Mouse (Mus musculus) bone marrow macrophage, adult 2 months (primary cell): ENCODE measurements around the gene Ino80e.

ENCODE experiments used
- CTCF ChIP-seq: IDR thresholded peaks from 2 replicates; pipeline ENCODE4 v1.5.1; 2012; ENCODE audit warnings: low read depth, mild to moderate bottlenecking, low read length, moderate library complexity
- POLR2A ChIP-seq: IDR thresholded peaks from 2 replicates; pipeline ENCODE4 v1.6.1; 2012; ENCODE audit warnings: mild to moderate bottlenecking, low read depth, low read length, borderline replicate concordance

- TF ChIP-seq CTCF: no peak
- TF ChIP-seq POLR2A: no peak
Observed at GRCm38 (mm10) chr7:126823202-126823711, 38.9 kb downstream of the Ino80e start.
